Mouse (Mus musculus) megakaryocyte, embryonic 14.5 days (primary cell): Measurements from ENCODE around the gene Slc35e3.

ENCODE experiments used
- FLI1 ChIP-seq: IDR thresholded peaks from 2 replicates; pipeline ENCODE4 v1.6.1; 2012; ENCODE audit warnings: low read length, inconsistent platforms, mixed read lengths
- GATA1 ChIP-seq: IDR thresholded peaks from 3 replicates; pipeline ENCODE4 v1.6.1; 2012; ENCODE audit warnings: mixed read lengths, low read length, inconsistent platforms, borderline replicate concordance

- TF ChIP-seq GATA1 (no peak), FLI1 (no peak)
Measured at GRCm38 (mm10) chr10:117781021-117781725, 35.0 kb upstream of the Slc35e3 start.
